Mouse (Mus musculus) C2C12 (cell line): ENCODE measurements around the gene Slit1. TPM values are rescaled to one million over a fixed set of nuclear protein-coding genes. Genes with fewer than 3 reads are reported as not detected.

ENCODE experiments used
- H3K27me3 ChIP-seq: one replicate; pipeline ENCODE4 v1.6.1; 2011; ENCODE audit not compliant: control insufficient read depth, insufficient read depth, insufficient read length
- H3K36me3 ChIP-seq: one replicate; pipeline ENCODE4 v1.6.1; 2011; ENCODE audit not compliant: control insufficient read depth, insufficient read depth
- H3K4me3 ChIP-seq: one replicate; pipeline ENCODE4 v1.5.1; 2011; ENCODE audit warnings: mild to moderate bottlenecking, control low read depth; ENCODE audit not compliant: poor library complexity, insufficient read depth, severe bottlenecking
- H3K79me2 ChIP-seq: one replicate; pipeline ENCODE4 v1.6.1; 2011; ENCODE audit not compliant: control insufficient read depth, insufficient read depth
- H3K79me3 ChIP-seq: one replicate; pipeline ENCODE4 v1.6.1; 2011; ENCODE audit warnings: low read depth, control low read depth
- H3ac ChIP-seq: one replicate; pipeline ENCODE3; 2011; ENCODE audit warnings: low read depth; ENCODE audit not compliant: control insufficient read depth, insufficient read length
- CEBPB ChIP-seq: IDR thresholded peaks from one replicate; pipeline ENCODE4 v1.6.1; 2011; ENCODE audit warnings: low read depth, mild to moderate bottlenecking, control low read depth, moderate library complexity
- CTCF ChIP-seq: IDR thresholded peaks from one replicate; pipeline ENCODE4 v1.5.1; 2011; ENCODE audit not compliant: control insufficient read depth, insufficient read depth, insufficient read length
- FOSL1 ChIP-seq: IDR thresholded peaks from one replicate; pipeline ENCODE4 v1.8.0; 2011; ENCODE audit warnings: mild to moderate bottlenecking, low read length; ENCODE audit not compliant: poor library complexity, insufficient read depth, severe bottlenecking
- MAX ChIP-seq: IDR thresholded peaks from one replicate; pipeline ENCODE4 v1.6.1; 2011; ENCODE audit warnings: mild to moderate bottlenecking, control low read depth
- MYOD1 ChIP-seq: IDR thresholded peaks from one replicate; pipeline ENCODE4 v1.6.1; 2011; ENCODE audit warnings: low read depth; ENCODE audit not compliant: control insufficient read depth, insufficient read length
- MYOG ChIP-seq: IDR thresholded peaks from one replicate; pipeline ENCODE4 v1.6.1; 2011; ENCODE audit not compliant: control insufficient read depth, insufficient read length; ENCODE audit errors: extremely low read depth
- USF1 ChIP-seq: IDR thresholded peaks from one replicate; pipeline ENCODE4 v1.6.1; 2011; ENCODE audit warnings: low read depth, mild to moderate bottlenecking, control low read depth, moderate library complexity
- polyA plus RNA-seq: library from polyadenylated mRNA; unstranded; fragments of >200 nt; fragmentation: generic; extraction: Trizol; gene quantifications from one replicate; pipeline ENCODE4 v1.2.1, GENCODE M21; 2012; ENCODE audit warnings: missing spikeins

Gene Slit1
- polyA plus RNA-seq, 1 experiment: not detected

- Histone ChIP-seq H3K4me3 (no peak overlapping the region), H3K79me3 (no peaks in the 10 kb centered on the region), H3K79me2 (no peaks in the 10 kb centered on the region), H3K36me3 (peaks cover 48% of the 10 kb centered on the region), H3K27me3 (no peaks in the 10 kb centered on the region), H3ac (no peak overlapping the region)
- TF ChIP-seq FOSL1 (no peak), CEBPB (no peak), USF1 (no peak), MYOG (no peak), CTCF (no peak), MAX (no peak), MYOD1 (no peak)
Observed at GRCm38 (mm10) chr19:41777514-41777913, 34.0 kb upstream of the Slit1 start.

- Histone ChIP-seq H3K79me2 (no peaks in the 10 kb centered on the region), H3K36me3 (peaks cover 31% of the 10 kb centered on the region), H3K27me3 (no peaks in the 10 kb centered on the region), H3K4me3 (no peak overlapping the region), H3K79me3 (no peaks in the 10 kb centered on the region), H3ac (no peak overlapping the region)
- TF ChIP-seq MYOG (no peak), MAX (no peak)
Observed at GRCm38 (mm10) chr19:41768711-41769110, 25.2 kb upstream of the Slit1 start.

- TF ChIP-seq MYOD1 (no peak), MAX (no peak), CTCF (no peak), USF1 (no peak), FOSL1 (no peak)
- Histone ChIP-seq H3K4me3 (no peak overlapping the region), H3K36me3 (peaks cover 15% of the 10 kb centered on the region), H3ac (no peak overlapping the region), H3K79me3 (no peaks in the 10 kb centered on the region), H3K79me2 (no peaks in the 10 kb centered on the region), H3K27me3 (no peaks in the 10 kb centered on the region)
Observed at GRCm38 (mm10) chr19:41766628-41767027, 23.2 kb upstream of the Slit1 start.

- no peak overlapping the region for H3K4me3 ChIP-seq
- H3K27me3 ChIP-seq: no peaks in the 10 kb centered on the region
- peak; percentile 61 for TF ChIP-seq CTCF
- TF ChIP-seq FOSL1: no peak
- H3ac ChIP-seq: no peak overlapping the region
- no peaks in the 10 kb centered on the region for H3K79me3 ChIP-seq
- H3K79me2 ChIP-seq: no peaks in the 10 kb centered on the region
- H3K36me3 ChIP-seq: peaks cover 11% of the 10 kb centered on the region
Observed at GRCm38 (mm10) chr19:41763870-41764660, 20.6 kb upstream of the Slit1 start.

- Histone ChIP-seq H3K79me2 (no peaks in the 10 kb centered on the region), H3K79me3 (no peaks in the 10 kb centered on the region), H3K27me3 (no peaks in the 10 kb centered on the region), H3K4me3 (no peak overlapping the region), H3ac (no peak overlapping the region), H3K36me3 (no peaks in the 10 kb centered on the region)
- TF ChIP-seq CTCF (no peak), USF1 (no peak), CEBPB (no peak), MYOD1 (no peak), MYOG (no peak), FOSL1 (no peak), MAX (no peak)
Observed at GRCm38 (mm10) chr19:41761529-41761928, 18.1 kb upstream of the Slit1 start.

GRCm38 (mm10) chr19:41759765-41760164, 16.3 kb upstream of the Slit1 start:
- Histone ChIP-seq H3K27me3 (peaks cover 15% of the 10 kb centered on the region), H3K79me2 (no peaks in the 10 kb centered on the region), H3ac (no peak overlapping the region), H3K79me3 (no peaks in the 10 kb centered on the region), H3K4me3 (no peak overlapping the region), H3K36me3 (no peaks in the 10 kb centered on the region)
- no peak for TF ChIP-seq CTCF
- no peak for TF ChIP-seq MYOG
- TF ChIP-seq FOSL1: no peak
